Mouse (Mus musculus) CH12.LX (cell line): ENCODE measurements at regions not wholly inside any gene's neighbourhood (a gene's known extent, or its start where the extent isn't known, plus 50 kb on each side); places are given as distances from the start of the nearest gene placed in this dataset.

Experiments
- CTCF ChIP-seq, 2 experiments: IDR thresholded peaks in 1 of 2; conservative IDR thresholded peaks in 1 of 2; 2 replicates each; pipeline ENCODE4 v1.5.1; 2011 to 2012; ENCODE audit warnings: low read depth in 2 of 2, low read length in 2 of 2, improper control_type of control experiment in 1 of 2, inconsistent platforms in 1 of 2, mild to moderate bottlenecking in 1 of 2, moderate library complexity in 1 of 2
- TCF12 ChIP-seq: IDR thresholded peaks from 2 replicates; pipeline ENCODE4 v1.6.1; 2014; ENCODE audit warnings: low read depth, mild to moderate bottlenecking, inconsistent platforms, low read length, improper control_type of control experiment
- USF1 ChIP-seq: IDR thresholded peaks from 2 replicates; pipeline ENCODE4 v1.6.1; 2014; ENCODE audit warnings: low read depth, mild to moderate bottlenecking, inconsistent platforms, low read length, improper control_type of control experiment

DNA sequence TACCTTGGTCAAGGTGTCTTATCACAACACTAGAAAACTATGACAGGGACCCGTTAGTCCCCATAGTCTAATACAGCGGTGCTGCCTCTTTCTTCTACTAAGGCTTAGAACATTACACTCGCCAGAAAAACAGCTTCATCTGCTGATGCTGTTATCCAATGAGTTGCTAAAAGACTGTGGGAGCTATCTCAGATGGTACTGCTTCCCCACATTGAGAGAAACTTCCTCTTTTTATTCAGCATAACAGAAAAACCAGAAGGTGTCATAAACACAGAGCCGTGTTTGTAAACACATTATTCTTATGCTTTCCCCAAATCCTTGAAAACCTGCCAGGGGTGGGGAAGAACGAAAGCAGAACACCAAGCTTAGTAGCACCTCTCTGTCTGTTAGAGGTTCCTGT, 49.9 kb upstream of the Arhgap5 start:
- TF ChIP-seq CTCF (conservative IDR thresholded peaks at IDR 0.05 in 1 of 2, IDR thresholded peaks at IDR 0.05 in 1 of 2; ENCODE audit: low read depth in 2 of 2, low read length in 2 of 2) (no peak), USF1 (no peak), TCF12 (no peak)
